Mouse (Mus musculus) kidney, adult 9 months (tissue): ENCODE data around the gene Zcchc3.

Source experiments
- DNase-seq: peaks from one replicate; pipeline ENCODE4 v3.0.0; 2022

The Zcchc3 gene

GRCm38 (mm10) chr2:152406126-152406525, 8.7 kb downstream of the Zcchc3 start:
- DNase-seq, result peak; percentile 97

DNA sequence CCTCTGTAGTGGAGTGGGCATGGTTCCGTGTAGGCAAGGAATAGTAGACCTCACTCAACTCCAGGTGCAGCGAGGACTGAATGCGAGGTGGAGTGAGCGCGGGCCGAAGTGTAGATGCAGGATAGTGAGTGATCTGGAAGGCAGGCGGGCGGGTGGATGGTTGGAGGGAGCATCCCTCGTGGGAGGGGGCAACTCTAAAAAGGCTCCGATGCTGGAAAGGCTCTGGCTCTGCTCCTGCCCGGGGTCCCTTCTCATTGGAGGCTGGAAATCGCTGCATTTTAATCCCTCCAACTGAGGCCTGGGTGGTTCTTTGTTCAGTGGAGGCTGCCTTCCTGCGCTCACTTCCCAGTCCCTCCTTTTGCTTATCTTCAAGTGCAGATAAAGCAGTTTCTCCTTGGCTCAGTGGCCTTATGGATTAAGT, 15.7 kb downstream of the Zcchc3 start:
- no peak for DNase-seq

DNA sequence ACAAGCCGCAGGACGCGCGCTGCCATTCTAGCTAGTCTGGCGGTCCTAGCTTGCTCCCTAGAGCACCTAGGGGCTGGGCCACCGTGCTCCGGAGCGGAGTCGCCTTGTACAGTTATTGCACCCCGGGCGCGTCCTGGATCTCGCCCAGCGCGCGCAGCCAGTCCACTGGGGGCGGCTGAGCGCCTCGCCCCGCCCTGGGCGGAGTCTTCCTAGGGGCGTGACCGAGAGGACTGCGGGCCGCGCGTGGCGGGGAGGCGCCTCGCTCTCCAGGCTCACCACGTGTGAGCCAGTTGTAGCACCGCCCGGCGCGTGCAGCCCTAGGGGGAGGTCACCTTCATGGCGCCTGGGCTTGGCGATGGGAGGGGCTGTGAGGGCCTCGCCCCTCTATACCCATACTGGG, 16.1 kb downstream of the Zcchc3 start:
- DNase-seq, result peak; percentile 96

DNA sequence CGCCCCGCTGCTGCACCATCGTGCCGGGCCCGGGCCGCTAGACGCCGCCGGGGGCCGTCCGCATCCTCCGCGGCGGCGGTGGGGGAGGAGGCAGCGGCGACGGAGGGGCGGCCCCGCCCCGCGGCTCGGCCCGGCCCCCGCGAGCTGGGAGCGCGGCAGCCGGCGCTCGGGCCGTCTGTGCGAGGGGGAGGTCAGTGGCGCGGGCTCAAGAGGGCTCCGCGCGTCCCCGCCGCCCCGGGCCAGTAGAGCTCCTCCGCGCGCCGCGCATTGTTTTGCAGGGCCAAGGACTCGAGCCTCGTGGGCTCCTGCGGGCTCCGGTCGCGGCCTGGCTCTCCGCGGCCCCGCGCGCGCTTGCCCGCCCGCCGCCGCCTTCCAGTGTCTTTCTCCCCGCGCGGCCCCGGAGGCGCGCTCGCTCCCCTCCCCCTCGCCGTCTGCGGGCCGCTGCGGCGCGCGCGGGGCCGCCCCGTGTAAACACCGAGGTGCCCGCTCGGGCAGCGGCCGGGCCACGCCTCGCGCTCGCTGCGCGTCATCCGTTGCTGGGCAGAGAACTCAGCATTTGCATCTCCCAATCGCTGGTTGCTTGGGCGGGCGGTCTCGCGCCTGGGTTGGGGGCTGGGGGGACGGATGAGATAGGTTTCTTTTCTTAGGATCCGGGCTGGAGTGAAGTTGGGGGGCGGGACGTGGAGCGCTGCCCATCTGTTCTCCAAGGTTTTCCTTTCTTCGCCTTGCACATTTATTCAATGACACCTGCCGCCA, 17.0 kb downstream of the Zcchc3 start, which contains the start of gene Sox12:
Gene Sox12 (minus strand): TSS at position 384 of the 756 bp plus-strand sequence.
- peak; percentile 95 for DNase-seq

DNA sequence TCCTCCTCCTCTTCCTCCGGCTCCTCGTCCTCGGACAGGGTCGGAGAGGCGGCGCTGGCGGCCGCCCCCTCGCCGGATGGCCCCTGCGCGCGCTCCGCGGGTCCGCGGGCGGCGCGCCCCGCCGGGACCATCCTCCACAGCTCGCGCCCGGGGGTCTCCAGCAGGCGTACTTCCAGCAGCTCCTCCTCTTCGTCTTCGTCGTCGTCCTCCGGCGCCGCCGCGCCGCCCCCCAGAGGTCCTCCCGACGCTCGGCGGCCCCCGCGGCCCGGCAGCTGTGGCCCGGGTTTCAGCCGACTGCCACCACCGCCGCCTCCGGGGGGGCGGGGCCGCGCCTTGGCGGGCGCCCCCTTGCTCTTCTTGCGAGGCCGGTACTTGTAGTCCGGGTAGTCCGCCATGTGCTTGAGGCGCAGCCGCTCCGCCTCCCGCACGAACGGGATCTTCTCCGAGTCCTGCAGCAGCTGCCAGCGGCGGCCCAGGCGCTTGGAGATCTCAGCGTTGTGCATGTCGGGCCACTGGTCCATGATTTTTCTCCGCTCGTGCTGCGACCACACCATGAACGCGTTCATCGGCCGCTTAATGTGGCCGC, 17.7 kb downstream of the Zcchc3 start:
- DNase-seq, result peak; percentile 80

GRCm38 (mm10) chr2:152396110-152397003, 18.5 kb downstream of the Zcchc3 start:
- DNase-seq, result peak; percentile 87

DNA sequence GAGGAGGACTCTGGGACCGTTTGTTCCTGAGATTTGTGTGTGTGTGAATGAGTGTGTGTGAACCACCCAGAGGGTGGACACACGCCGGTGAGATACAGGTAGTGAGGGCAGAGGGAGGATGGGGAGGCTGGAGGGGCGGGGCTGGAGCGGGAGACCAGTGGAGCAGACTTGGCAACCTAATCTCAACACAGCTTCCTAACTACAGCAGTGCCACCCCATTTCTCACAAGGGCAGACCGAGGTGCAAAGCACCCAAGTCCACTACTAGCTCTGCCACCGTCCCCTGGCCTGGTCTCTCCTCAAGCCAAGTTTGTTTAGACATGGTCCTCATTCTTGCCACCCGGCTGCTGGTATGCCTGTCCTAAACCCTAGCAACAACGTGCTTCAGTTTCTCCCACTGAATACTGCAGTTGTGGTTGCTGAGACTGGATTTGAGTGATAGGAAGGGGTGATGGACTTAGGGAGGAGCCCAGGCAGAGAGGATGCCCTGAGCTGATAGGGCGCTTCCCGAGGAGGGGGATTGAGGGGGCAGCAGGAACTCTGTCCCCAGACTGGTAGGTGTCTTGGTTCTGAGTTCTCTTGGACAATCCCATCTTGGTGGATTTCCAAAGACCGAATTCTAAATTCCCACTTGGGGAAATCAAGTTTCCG, 19.4 kb downstream of the Zcchc3 start:
- DNase-seq, result no peak

DNA sequence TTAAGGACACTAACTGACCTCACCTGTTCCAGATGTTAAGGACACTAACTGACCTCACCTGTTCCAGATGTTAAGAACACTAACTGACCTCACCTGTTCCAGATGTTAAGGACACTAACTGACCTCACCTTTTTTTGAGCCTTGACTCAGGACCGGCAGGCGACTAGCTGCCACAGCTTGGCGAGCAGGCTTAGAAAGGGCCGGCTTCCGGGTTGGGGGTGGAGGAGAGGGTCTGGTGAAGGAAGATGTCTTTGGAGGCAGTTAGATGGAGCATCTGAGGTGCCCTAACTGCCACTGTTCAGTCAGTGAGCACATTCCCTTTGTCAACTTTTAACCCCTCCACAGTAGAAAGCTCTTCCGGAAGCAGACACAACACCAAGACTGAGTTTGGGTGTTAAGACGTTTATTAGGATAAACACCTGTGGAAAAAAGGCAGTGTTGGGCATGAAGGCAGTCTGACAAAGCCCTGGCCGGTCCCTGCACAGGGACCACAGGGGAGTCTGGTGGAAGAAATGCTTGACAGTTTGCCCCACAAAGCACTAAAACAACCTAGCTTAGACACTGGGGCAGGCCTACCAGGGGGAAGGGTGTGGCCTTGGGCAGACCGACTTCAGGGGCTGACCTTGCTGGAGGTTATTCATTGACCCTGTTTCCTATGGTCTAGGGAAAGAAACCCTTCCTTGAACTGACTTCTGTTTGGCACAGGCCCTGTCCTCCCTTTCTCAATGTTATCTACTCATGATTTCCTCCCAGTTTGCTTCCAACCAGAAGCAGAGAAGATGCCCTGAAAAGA, 21.4 kb downstream of the Zcchc3 start:
- no peak for DNase-seq

- peak; percentile 72 for DNase-seq
Measured at GRCm38 (mm10) chr2:152392786-152393185, 22.0 kb downstream of the Zcchc3 start.

DNA sequence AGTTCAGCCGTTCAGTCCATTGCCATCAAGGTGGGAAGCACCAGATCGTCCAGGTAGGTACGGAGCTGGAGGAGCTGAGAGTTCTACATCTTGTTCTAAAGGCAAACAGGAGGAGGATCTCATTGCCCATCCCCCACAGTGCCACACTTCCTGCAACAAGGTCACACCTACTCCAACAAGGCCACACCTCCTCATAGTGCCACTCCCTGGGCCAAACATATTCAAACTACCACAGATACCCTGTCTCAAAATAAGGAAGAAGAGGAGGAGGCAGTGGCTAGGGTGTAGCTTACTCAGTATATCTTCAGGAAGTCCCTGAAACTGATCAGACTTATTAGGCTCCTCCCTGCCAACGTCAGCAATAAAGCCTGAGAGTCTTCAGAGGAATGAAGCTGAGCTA, 30.6 kb downstream of the Zcchc3 start:
- DNase-seq, result no peak

DNA sequence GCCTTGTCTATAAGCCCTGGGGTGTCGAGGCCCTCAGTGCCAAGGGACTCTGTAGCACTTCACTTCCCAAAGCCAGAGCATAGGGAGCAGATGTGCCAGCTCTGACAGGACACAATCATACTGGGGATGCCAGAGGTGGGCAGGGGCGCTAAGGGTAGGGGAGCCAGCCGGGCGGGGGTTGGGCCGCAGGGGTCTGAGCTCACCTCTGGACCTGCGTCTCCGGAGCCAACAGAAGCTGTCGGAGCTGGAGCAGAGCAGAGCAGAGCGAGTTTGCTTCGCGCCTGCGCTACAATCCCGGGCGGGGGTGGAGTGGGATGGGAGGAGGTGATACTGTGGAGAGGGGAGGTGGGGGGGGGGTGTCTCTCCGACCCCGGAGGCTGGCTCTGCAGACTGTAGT, 38.5 kb downstream of the Zcchc3 start, which contains the start of gene Nrsn2:
Gene Nrsn2 (minus strand): TSS at position 294 of the 397 bp plus-strand sequence.
- DNase-seq, result no peak

DNA sequence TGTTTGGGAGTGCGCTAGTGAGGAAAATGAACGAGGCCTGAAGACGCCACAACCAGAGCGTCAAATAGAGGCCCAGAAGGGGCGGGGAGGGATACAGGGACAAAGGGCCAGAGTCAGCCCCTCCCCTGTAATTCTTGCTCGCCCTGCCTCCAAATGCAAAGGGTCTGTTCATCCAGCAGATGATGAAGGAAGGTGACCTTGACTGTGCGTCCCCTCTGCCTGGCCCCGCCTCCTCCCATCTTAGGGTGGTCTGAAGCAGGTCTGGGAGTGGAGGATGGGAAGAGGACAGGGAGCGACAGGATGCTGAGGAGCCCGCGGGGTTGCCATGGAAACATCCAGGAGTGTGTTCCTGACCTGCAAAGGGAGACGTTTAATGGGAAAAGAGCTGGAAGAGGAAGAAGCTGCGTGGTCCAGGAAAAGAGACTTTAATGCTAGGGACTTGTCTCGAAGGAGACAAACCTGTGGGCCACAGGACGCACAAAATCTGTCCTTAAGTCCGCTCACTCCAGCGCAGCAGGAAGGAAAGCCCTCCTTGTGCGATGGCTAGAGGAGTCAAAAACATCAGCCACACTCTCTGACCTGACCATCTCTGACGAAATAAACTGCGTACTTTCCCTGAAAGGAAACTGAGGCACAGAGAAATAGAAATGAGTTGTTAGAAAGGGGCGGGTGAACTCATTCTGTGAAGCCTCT, 39.0 kb downstream of the Zcchc3 start:
- DNase-seq, result no peak

- no peak for DNase-seq
Measured at GRCm38 (mm10) chr2:152373547-152373946, 41.3 kb downstream of the Zcchc3 start.

DNA sequence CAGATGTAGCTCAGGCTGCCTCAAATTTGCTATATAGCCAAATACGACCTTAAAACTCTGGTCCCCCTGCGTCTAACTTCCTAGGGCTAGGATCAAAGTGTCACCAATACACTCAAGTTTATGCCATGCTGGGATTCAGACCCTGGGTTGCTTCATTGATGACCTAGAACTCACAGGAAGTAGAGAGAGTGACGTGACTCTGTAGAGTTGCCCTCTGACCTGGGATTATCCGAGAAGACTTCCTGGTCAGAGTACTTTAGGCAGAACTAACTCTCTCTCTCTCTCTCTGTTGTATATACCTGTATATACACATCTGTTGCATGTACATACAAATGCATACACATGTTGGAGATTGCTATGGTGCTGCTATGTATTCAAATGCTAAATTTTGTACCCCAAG, 42.2 kb downstream of the Zcchc3 start:
- DNase-seq, result no peak

- DNase-seq, result no peak
Measured at GRCm38 (mm10) chr2:152372104-152372503, 42.7 kb downstream of the Zcchc3 start.

DNA sequence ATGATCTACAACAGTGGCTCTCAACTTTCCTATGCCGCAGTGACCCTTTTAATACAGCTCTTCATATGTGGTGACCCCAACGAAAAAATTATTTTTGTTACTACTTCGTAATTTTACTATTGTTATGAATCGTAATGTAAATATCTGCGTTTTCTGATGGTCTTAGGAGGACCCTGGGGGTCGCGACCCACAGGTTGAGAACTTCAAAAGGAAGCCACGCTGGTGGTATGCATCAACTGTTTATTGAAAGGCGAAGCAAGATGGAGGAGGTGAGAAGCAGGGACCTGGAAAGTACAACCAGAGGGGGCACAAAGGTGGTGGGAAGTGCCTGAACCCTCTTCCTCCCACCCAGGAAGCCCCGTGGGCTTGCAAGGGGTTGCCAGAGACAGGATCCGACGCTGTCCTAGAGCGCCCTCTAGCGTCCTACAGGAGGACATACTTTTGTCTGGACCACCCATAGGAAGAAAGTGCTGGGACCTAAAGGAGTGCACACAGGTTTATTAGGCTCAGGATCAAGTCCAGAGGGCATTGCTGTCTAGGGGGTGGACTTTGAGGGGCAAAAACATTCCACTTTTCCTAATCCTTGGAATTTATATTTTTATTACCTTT, 46.2 kb downstream of the Zcchc3 start:
- peak; percentile 51 for DNase-seq

DNA sequence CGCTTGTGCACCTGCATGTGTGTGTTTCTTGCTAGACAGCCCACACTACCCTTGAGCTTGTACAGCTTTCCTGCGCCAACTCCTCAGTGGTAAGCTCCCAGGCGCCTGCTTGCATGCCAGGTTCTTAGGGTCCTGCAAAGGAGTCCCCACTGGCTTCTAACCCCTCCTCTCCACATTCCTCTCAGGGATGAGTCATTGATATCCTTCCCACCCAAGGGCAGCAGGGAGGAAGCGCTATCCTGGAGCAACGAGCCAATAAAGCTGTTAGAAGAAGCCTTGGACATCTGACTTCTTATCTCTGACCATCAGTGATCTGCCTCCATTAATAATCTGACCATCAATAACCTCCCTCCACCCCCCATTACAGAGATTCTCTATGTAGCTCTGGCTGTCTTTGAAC, 46.9 kb downstream of the Zcchc3 start:
- no peak for DNase-seq

- peak; percentile 97 for DNase-seq
Measured at GRCm38 (mm10) chr2:152363245-152364147, 51.3 kb downstream of the Zcchc3 start.
